Comparison of ENCODE assay signal across 7 mouse cellular contexts in the genomic region with DNA sequence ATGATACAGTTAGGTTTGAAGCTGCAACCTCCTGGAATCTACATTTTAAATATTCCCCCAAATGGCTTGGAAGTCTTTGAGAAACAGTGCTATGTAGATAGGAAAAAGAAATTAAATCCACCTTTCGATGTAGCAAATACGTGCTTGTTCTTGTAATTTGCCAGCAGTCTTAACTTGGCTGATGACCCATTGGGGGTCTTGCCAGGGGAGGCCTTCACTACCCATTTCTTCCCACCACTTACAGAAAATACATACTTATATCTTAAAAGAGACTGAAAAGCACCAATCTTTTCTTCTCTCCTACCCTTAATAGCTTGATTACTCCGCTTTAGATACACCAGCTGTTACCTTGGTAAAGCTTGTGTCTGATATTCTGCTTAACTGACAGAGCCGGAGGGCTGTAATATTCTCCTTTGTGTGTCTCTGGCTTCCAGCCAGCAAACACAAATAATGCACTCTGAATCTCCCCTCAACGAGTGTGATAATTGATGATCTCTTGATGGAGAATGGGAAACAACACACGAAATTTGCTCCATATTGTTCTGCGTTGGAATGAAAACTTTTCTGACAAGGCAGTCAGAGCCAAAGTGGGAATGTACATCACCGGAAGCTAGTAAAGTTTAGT. TPM values are rescaled to one million over a fixed set of nuclear protein-coding genes. Genes with fewer than 3 reads are reported as not detected.
DNase-seq lines count a peak whose midpoint lies in the region; ATAC-seq lines count a peak whose summit lies in the region.

No protein-coding gene starts in this region.

- no peaks in the 10 kb centered on the region for H3K27me3 ChIP-seq in megakaryocyte, embryonic 14.5 days (replicated peaks)
- H3K27me3 ChIP-seq in embryonic facial prominence, embryonic 14.5 days (replicated peaks; ENCODE audit: control insufficient read depth, insufficient read depth, low read length) = no peaks in the 10 kb centered on the region
- no peaks in the 10 kb centered on the region for H3K27me3 ChIP-seq in limb, embryonic 11.5 days (ENCODE audit: control insufficient read depth, insufficient read depth, low read length)
- no peaks in the 10 kb centered on the region for H3K27me3 ChIP-seq in stomach, embryonic 14.5 days (ENCODE audit: control insufficient read depth, insufficient read depth, low read length)

- ATAC-seq in megakaryocyte, adult 5-6 weeks (ENCODE audit: poor library complexity, severe bottlenecking) = no peak
- 0 out of 2 replicates have a peak, but pooled peaks have one; percentile 0 for ATAC-seq in embryonic facial prominence, embryonic 14.5 days (ENCODE audit: low read depth)
- ATAC-seq in limb, embryonic 11.5 days (ENCODE audit: insufficient number of reproducible peaks, low FRiP score, low TSS enrichment, low read depth) = no peak
- ATAC-seq in stomach, embryonic 14.5 days (ENCODE audit: insufficient number of reproducible peaks, insufficient read depth, low FRiP score, low read depth) = no peak

- peaks cover 27% of the 10 kb centered on the region for H3K36me3 ChIP-seq in megakaryocyte, embryonic 14.5 days (replicated peaks; ENCODE audit: low read length)
- no peaks in the 10 kb centered on the region for H3K36me3 ChIP-seq in embryonic facial prominence, embryonic 14.5 days (ENCODE audit: control insufficient read depth, insufficient read depth, low read length)
- H3K36me3 ChIP-seq in limb, embryonic 11.5 days (ENCODE audit: control insufficient read depth, insufficient read depth, low read length) = no peaks in the 10 kb centered on the region
- peaks cover 2% of the 10 kb centered on the region; the same call in 1 of the 2 replicates for H3K36me3 ChIP-seq in stomach, embryonic 14.5 days (ENCODE audit: control insufficient read depth, insufficient read depth, low read length)

- H3K4me1 ChIP-seq in megakaryocyte, embryonic 14.5 days = peaks cover 40% of the 10 kb centered on the region
- peaks cover 11% of the 10 kb centered on the region for H3K4me1 ChIP-seq in embryonic facial prominence, embryonic 14.5 days (ENCODE audit: control insufficient read depth, insufficient read depth, low read length)
- H3K4me1 ChIP-seq in limb, embryonic 11.5 days (ENCODE audit: control insufficient read depth, insufficient read depth, low read length) = no peaks in the 10 kb centered on the region; the same call in 1 of the 2 replicates
- H3K4me1 ChIP-seq in stomach, embryonic 14.5 days (ENCODE audit: control insufficient read depth, insufficient read depth, low read length) = peaks cover 9% of the 10 kb centered on the region; the same call in 1 of the 2 replicates

- no peak for DNase-seq in embryonic facial prominence, embryonic 14.5 days (ENCODE audit: low spot score)
- no peak for DNase-seq in limb, embryonic 11.5 days (ENCODE audit: low spot score)
- DNase-seq in spleen, postnatal 10 days (ENCODE audit: low spot score in 2 of 2) = no peak
- DNase-seq in c-Kit-positive CD71-positive TER-119-positive erythroid progenitor cells, embryonic 14.5 days (ENCODE audit: low spot score) = no peak

- H3K4me3 ChIP-seq in megakaryocyte, embryonic 14.5 days (replicated peaks) = peak overlapping the region; percentile 95
- peak overlapping the region; percentile 51 for H3K4me3 ChIP-seq in embryonic facial prominence, embryonic 14.5 days (ENCODE audit: low read depth, low read length)
- peak overlapping the region; percentile 18; the same call in 1 of the 2 replicates for H3K4me3 ChIP-seq in limb, embryonic 11.5 days (ENCODE audit: low read depth, low read length)
- H3K4me3 ChIP-seq in stomach, embryonic 14.5 days (ENCODE audit: low read depth, low read length) = peak overlapping the region; percentile 31

- peak overlapping the region; percentile 75 for H3K4me2 ChIP-seq in embryonic facial prominence, embryonic 14.5 days (ENCODE audit: low read depth, low read length)
- peak overlapping the region; percentile 43 for H3K4me2 ChIP-seq in limb, embryonic 11.5 days (ENCODE audit: low read depth, severe bottlenecking)
- H3K4me2 ChIP-seq in stomach, embryonic 14.5 days (replicated peaks; ENCODE audit: low read depth, low read length) = peak overlapping the region; percentile 71

- H3K9me3 ChIP-seq in megakaryocyte, embryonic 14.5 days = no peaks in the 10 kb centered on the region
- no peaks in the 10 kb centered on the region for H3K9me3 ChIP-seq in embryonic facial prominence, embryonic 14.5 days (ENCODE audit: control insufficient read depth, low read length)
- no peaks in the 10 kb centered on the region for H3K9me3 ChIP-seq in limb, embryonic 11.5 days (ENCODE audit: control insufficient read depth, low read length)
- H3K9me3 ChIP-seq in stomach, embryonic 14.5 days (ENCODE audit: control insufficient read depth, low read depth, low read length) = no peaks in the 10 kb centered on the region

- 34% methylated on average over 8 of the region's 8 CpGs for WGBS in embryonic facial prominence, embryonic 14.5 days
- WGBS in limb, embryonic 11.5 days = 44% methylated on average over 8 of the region's 8 CpGs
- 34% methylated on average over 8 of the region's 8 CpGs for WGBS in stomach, embryonic 14.5 days

- H3K27ac ChIP-seq in embryonic facial prominence, embryonic 14.5 days (replicated peaks; ENCODE audit: low read depth, low read length) = peak overlapping the region; percentile 61; the same call in 1 of the 2 replicates
- no peak overlapping the region for H3K27ac ChIP-seq in limb, embryonic 11.5 days (replicated peaks; ENCODE audit: low read depth, low read length)
- no peak overlapping the region for H3K27ac ChIP-seq in stomach, embryonic 14.5 days (ENCODE audit: low read length)

- peak overlapping the region; percentile 65 for H3K9ac ChIP-seq in embryonic facial prominence, embryonic 14.5 days (ENCODE audit: low read depth, low read length)
- no peak overlapping the region for H3K9ac ChIP-seq in limb, embryonic 11.5 days (ENCODE audit: low read length)
- H3K9ac ChIP-seq in stomach, embryonic 14.5 days (replicated peaks; ENCODE audit: low read depth, low read length) = no peak overlapping the region

RNA-seq across cellular contexts. Expression of gene Casc1, which starts 0.6 kb away (rescaled TPM):
- polyA plus RNA-seq in megakaryocyte, embryonic 14.5 days (2012; ENCODE audit: insufficient read depth, low replicate concordance) = 0.22 and 0.50 TPM in 2 replicates
- total RNA-seq in megakaryocyte, adult 5-6 weeks (2015) = 0.52 and 1.3 TPM in 2 replicates
- 0.28 and 0.55 TPM in 2 replicates for total RNA-seq in megakaryocyte, adult 5-6 weeks (2017)
- 0.58 and 0.95 TPM in 2 replicates for polyA plus RNA-seq in embryonic facial prominence, embryonic 14.5 days (2014; fragmentation: Nextera tagmentation; extraction: Ambion mirVana)
- 0.31 and 0.39 TPM in 2 replicates for polyA plus RNA-seq in limb, embryonic 11.5 days (2014; fragmentation: Nextera tagmentation; extraction: Ambion mirVana)
- 0.73 and 0.74 TPM in 2 replicates for polyA plus RNA-seq in stomach, embryonic 14.5 days (2014; fragmentation: Nextera tagmentation; extraction: Ambion mirVana)

RNA-seq across cellular contexts. Expression of gene Etfrf1, which starts 0.8 kb away (rescaled TPM):
- not detected in 2 replicates for polyA plus RNA-seq in megakaryocyte, embryonic 14.5 days (2012; ENCODE audit: insufficient read depth, low replicate concordance)
- total RNA-seq in megakaryocyte, adult 5-6 weeks (2015) = 28.2 and 30.7 TPM in 2 replicates
- total RNA-seq in megakaryocyte, adult 5-6 weeks (2017) = 23.4 and 24.1 TPM in 2 replicates
- polyA plus RNA-seq in embryonic facial prominence, embryonic 14.5 days (2014; fragmentation: Nextera tagmentation; extraction: Ambion mirVana) = 28.4 and 29.6 TPM in 2 replicates
- 27.5 and 31.2 TPM in 2 replicates for polyA plus RNA-seq in limb, embryonic 11.5 days (2014; fragmentation: Nextera tagmentation; extraction: Ambion mirVana)
- polyA plus RNA-seq in stomach, embryonic 14.5 days (2014; fragmentation: Nextera tagmentation; extraction: Ambion mirVana) = 30.3 and 34.6 TPM in 2 replicates

RNA-seq across cellular contexts. Expression of gene Kras, which starts 39.9 kb away (rescaled TPM):
- polyA plus RNA-seq in megakaryocyte, embryonic 14.5 days (2012; ENCODE audit: insufficient read depth, low replicate concordance) = 27.2 and 54.3 TPM in 2 replicates
- 50.0 and 61.1 TPM in 2 replicates for total RNA-seq in megakaryocyte, adult 5-6 weeks (2015)
- 22.3 and 24.2 TPM in 2 replicates for total RNA-seq in megakaryocyte, adult 5-6 weeks (2017)
- polyA plus RNA-seq in embryonic facial prominence, embryonic 14.5 days (2014; fragmentation: Nextera tagmentation; extraction: Ambion mirVana) = 70.4 and 71.3 TPM in 2 replicates
- 94.8 and 106 TPM in 2 replicates for polyA plus RNA-seq in limb, embryonic 11.5 days (2014; fragmentation: Nextera tagmentation; extraction: Ambion mirVana)
- polyA plus RNA-seq in stomach, embryonic 14.5 days (2014; fragmentation: Nextera tagmentation; extraction: Ambion mirVana) = 81.1 and 87.9 TPM in 2 replicates

Comparison
In these comparisons a context has a peak if more than half of its experiments do, and no peak if none do; other contexts are left out.
1. H3K4me3 ChIP-seq: peak in every context shown above with its lines; median percentile 95 in megakaryocyte, embryonic 14.5 days; 51 in embryonic facial prominence, embryonic 14.5 days; 31 in stomach, embryonic 14.5 days; 18 in limb, embryonic 11.5 days.
2. RNA of gene Etfrf1, which starts 0.8 kb away (polyA plus RNA-seq): 30.3 to 34.6 TPM in stomach, embryonic 14.5 days, 28.4 to 29.6 TPM in embryonic facial prominence, embryonic 14.5 days and 27.5 to 31.2 TPM in limb, embryonic 11.5 days; not detected in megakaryocyte, embryonic 14.5 days; every median in the first group is over 10 times any median in the second.
3. Peak in every context shown above with its lines, with median percentiles within 50 percentile points of each other: H3K4me2 ChIP-seq.